Mouse (Mus musculus): ENCODE measurements around the gene Slc6a19.

DNA sequence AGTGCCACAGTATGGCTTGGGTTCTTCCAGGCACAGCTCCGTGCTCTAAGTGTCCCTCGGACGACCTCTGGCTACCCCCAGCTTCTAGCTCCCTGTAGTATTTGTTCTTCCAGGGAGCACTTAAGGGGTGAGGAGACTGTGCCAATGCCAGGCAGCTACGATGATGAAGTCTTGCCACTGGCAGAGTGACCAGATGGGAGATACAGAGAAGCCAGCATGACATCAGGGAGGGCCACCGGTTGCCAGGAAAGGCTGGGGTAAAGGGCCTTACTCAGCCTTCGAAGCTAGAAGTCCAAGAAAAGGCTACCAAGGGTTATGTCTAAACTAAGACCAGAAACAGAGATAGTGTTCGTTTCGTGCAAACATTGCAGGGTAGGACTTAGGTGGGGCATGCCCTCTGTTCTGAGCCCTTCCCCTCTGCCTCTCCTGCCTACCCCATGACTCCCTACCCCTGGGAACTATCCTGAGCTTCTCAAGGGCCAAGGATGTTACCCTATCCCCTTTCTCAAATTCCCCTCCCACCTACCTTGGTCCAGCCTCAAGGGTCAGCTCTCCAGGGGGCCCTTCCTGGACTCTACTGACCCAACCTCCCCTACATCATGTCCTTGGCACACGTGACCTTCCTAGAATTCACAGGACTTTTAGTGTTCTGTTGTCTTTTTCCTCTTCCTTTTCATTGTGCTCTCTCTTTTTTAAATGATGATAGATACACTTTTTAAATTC is 3.3 kb downstream of the Slc6a19 start:
- TF ChIP-seq CTCF (IDR thresholded peaks at IDR 0.05; ENCODE audit: low read depth) (no peak), EP300 (IDR thresholded peaks at IDR 0.05; ENCODE audit: low read depth) (no peak)

Measured in liver, embryonic 14.5 days (tissue).